Mouse (Mus musculus): ENCODE data around the gene Tmem208. TPM values are rescaled to one million over a fixed set of nuclear protein-coding genes. Genes with fewer than 3 reads are reported as not detected.

The Tmem208 gene
- total RNA-seq, 2 experiments from 2014 or later, result 64.6 to 175 TPM

DNA sequence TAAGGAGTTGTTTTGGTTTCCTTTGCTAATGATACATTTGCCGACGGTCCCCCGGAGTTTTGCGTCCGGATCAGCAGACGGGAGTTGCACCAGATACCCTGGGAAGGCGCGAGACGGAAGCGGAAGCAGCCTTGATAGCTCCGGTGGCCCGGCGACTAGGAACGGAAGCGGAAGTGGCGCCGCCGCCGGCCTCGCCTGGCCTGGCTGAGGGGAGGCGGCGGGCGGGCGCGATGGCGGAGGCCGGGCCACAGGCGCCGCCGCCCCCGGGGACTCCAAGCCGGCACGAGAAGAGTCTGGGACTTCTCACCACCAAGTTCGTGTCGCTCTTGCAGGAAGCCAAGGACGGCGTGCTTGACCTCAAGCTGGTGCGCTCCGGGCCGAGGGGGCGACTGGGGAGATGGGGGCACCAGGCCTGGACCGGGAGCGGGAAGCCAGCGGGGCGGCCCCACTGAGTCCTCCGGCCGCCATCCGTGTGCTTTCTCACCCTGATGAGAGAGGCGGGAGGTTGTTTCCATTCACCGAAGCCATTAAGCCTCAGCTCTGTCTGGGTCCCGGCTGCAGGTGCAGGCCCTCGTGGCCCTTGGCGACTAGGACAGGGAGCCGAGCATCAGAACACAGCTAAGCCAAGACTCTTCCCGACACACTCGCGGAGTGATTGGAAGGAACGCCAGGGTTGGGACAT, 28.5 kb upstream of the Tmem208 start, which contains the start of gene E2f4:
Gene E2f4 (plus strand): TSS at position 153 of the 682 bp plus-strand sequence.
- peak; percentile 79 for ATAC-seq (replicated peaks; ENCODE audit: low FRiP score, low TSS enrichment, poor library complexity, severe bottlenecking)

DNA sequence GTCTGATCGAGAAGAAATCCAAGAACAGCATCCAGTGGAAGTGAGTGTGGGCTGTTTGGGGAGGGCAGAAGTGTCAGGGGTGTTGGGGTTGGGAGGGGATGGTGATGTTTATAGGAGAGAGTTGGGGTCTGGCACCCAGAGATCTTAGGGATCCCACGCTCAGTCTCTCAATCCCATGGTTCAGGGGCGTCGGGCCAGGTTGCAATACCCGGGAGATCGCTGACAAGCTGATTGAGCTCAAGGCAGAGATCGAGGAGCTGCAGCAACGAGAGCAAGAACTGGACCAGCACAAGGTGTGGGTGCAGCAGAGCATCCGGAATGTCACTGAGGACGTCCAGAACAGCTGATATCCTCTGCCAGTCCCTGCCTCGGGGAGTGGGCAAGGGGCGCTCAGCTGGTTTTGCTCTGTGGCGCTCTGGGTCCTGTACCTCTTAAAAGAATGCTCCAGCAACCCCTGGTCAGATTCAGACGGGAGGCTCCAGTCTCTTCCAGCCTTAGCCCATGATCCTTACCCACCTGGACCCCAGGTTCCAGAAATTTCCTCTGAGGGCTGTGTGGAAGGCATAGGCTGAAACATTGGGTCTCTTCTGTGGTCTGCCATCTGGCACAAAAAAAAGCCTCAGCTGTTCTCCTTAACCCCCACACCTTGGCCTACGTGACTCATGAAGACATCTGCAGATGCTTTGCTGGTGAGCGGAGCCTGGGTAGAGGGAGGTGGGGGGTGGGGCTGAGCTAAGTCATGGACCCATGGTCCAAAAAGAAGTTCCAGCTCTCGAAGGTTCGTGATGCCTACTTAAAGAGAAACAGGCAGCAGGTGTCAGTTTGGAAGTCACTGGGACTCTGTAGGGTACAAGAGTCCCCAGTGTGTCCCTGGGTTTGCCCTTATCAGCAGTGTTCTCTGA, 27.6 kb upstream of the Tmem208 start:
- ATAC-seq (replicated peaks; ENCODE audit: low FRiP score, low TSS enrichment, poor library complexity, severe bottlenecking), result peak; percentile 13; the same call in 1 of the 2 replicates

DNA sequence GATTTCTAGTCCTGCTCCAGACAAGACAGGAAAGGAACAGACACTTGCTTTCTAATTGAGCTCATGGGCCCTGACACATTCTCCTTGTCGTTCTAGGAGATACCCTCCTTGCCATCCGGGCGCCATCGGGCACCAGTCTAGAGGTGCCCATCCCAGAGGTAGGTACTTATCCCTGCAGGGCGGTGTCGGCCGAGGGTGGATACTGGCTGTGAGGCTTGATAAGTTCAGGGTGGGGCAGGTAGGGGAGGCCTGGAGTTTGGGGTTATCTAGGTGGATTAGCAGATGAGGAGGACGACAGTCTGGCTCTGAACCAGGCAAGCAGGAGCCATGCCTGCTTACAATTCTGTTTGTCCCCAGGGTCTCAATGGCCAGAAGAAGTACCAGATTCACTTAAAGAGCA, 26.2 kb upstream of the Tmem208 start:
- peak; percentile 74 for ATAC-seq (replicated peaks; ENCODE audit: low FRiP score, low TSS enrichment, poor library complexity, severe bottlenecking)

DNA sequence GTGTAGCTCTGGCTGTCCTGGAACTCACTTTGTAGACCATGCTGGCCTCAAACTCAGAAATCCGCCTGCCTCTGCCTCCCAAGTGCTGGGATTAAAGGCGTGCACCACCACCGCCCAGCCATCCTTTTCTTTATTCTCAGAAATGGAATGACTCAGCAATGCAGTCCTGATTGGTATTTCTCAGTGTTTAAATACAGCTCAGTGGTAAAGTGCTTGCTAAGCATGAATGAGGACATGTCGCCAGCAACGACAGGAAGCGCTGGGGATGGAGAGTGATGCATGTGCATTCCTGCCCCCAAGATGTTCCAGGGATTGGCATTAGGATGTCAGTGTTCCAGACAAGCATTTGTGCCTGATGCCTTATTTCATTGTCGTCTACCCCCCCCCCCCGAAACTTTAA, 22.8 kb upstream of the Tmem208 start:
- ATAC-seq (replicated peaks; ENCODE audit: low FRiP score, low TSS enrichment, poor library complexity, severe bottlenecking), result no peak

- ATAC-seq (replicated peaks; ENCODE audit: low FRiP score, low TSS enrichment, poor library complexity, severe bottlenecking), result no peak
These were observed 22.3 kb upstream of the Tmem208 start for GRCm38 (mm10) chr8:105303874-105304273.

DNA sequence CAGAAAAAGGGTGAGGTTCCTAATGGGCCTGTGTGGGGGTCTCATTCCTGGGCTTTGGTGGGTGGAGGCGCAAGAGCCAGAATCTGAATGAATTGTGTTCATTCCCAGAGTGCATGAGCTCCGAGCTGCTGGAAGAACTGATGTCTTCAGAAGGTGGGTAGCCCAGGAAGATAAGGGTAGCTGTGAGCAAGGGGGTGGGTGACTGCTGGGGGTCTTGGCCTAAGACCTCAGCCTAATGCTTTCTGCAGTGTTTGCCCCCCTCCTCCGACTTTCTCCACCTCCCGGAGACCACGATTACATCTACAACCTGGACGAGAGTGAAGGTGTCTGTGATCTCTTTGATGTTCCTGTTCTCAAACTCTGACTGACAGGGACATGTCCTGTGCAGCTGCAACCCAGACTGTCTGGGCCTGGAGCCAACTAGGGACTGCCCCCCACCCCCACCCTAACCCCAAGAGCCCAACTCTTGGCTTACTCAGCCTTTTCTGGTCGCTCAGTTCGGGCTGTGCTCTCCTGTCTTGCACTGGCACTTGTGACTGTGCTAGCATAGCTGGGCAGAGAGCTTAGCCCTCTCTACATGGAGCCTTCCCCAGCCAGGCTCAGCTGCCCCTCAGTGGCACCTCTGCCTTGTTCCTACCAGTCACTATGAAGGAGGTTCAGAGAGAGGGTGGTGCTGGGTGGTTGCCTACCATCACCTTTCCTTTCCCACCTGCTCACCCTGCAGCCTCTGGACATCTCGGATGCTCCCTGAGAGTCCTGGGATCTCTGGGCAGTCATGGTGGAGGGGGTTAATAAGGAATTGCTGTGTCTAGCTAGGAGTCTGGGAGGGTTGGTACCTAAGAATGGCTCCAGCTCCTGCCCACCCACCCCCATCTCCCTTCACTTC, 21.6 kb upstream of the Tmem208 start:
- ATAC-seq (replicated peaks; ENCODE audit: low FRiP score, low TSS enrichment, poor library complexity, severe bottlenecking), result peak; percentile 25

DNA sequence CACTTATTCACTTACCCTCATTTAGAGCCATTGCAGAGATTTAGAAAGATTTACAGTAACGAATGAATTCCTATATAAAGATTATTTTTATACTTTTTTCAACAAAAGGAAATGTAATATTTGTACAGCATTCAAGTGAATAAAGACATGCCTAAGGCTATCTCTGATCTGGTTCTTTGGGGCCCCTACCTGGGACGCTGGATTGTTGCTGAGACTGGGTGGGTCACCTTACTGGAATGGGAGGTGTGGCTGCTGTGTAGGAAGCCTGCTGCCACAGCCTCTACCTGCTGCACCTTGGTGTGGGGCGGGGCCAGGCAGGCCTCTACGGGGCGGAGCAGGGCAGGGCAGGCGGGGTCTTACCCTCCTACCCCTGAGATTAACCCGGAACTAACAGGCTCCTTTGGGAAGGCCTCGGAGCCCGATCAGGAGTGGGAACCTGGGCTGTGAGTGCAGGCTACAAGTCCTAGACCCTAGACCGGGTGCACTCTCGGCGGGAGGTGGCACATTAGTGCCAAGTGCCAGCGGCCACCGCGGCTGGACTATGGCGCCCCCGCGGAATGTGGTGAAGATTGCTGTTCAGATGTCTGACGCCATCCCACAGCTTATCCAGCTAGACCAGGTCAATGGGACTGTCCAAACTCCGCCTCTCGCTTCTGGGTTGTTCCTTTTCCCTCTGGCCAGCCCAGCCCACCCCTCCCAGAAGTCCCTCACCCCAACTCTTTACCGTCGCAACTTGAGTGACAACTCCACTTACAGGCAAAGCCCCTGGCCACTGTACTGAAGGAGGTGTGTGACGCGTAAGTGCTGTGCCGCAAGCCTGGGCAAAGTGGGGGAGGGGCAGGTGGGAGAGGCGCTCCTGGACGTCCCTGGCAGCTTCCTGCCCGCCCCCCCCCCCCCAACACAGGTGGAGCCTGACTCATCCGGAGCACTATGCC, 20.7 kb upstream of the Tmem208 start, which contains the start of gene Elmo3:
Gene Elmo3 (plus strand): TSS at position 391 of the 935 bp plus-strand sequence.
- ATAC-seq (replicated peaks; ENCODE audit: low FRiP score, low TSS enrichment, poor library complexity, severe bottlenecking), result peak; percentile 44

DNA sequence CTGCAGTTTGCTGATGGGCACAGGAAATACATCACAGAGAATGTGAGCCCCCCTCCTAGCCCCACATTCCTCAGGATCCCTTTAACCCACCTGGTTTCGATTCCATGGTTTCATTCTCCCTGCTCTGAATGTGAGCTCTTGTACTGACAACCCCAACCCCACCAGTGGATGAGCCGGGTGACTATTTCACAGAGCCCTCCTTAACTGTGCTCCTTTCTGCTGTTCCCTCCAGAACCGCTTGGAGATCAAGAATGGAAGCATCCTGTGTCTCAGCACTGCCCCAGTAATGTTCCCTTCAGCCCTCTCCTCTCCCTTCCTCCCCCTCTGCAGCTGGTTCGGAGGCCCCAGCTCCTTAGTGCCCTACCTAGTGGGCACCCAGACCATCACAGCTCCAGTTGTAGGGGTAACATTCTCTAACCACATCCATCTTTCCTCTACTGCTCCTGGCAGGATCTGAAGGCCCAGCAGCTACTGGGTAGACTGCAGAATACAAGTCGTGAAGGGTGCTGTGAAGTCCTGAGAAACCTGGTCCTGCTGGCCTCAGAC, 19.9 kb upstream of the Tmem208 start:
- no peak for ATAC-seq (replicated peaks; ENCODE audit: low FRiP score, low TSS enrichment, poor library complexity, severe bottlenecking)

GRCm38 (mm10) chr8:105307670-105308069, 18.5 kb upstream of the Tmem208 start:
- no peak for ATAC-seq (replicated peaks; ENCODE audit: low FRiP score, low TSS enrichment, poor library complexity, severe bottlenecking)

DNA sequence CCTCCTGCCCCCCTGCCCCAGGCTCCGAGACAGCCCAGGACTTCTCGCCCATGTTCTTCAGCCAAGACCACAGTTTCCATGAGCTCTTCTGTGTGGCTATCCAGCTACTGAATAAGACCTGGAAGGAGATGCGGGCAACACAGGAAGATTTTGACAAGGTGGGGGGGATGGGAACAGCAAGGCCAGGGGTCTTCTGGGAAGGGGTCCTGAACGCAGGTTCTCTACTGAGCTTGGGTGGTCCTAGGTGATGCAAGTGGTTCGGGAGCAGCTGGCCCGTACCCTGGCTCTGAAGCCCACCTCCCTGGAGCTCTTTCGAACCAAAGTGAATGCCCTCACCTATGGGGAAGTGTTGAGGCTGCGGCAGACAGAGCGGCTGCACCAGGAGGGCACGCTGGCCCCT, 17.7 kb upstream of the Tmem208 start:
- ATAC-seq (replicated peaks; ENCODE audit: low FRiP score, low TSS enrichment, poor library complexity, severe bottlenecking), result no peak

DNA sequence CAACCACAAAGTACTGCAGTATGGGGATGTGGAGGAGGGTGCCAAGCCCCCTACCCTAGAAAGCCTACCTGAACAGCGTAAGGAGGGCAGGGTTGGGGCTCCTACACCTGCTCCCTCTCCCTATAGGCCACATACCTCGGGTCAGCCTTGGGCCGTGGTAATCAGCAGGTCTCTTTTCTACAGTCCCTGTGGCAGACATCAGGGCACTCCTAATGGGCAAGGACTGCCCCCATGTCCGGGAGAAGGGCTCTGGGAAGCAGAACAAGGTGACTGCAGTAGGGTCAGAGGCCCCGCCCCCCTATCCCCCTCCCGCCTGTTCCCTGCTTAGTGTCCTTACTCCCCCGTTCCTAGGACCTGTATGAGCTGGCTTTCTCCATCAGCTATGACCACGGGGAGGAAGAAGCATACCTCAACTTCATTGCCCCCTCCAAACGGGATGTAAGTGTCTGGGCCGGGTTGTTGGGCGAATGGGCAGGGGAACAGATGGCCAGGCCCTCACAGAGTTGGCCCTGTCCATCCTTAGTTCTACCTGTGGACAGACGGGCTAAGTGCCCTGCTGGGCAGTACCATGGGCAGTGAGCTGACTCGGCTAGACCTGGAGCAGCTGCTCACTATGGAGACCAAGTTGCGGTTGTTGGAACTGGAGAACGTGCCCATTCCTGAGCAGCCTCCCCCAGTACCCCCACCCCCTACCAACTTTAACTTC, 16.9 kb upstream of the Tmem208 start:
- ATAC-seq (replicated peaks; ENCODE audit: low FRiP score, low TSS enrichment, poor library complexity, severe bottlenecking), result no peak

GRCm38 (mm10) chr8:105310118-105310517, 16.0 kb upstream of the Tmem208 start:
- ATAC-seq (replicated peaks; ENCODE audit: low FRiP score, low TSS enrichment, poor library complexity, severe bottlenecking), result no peak

DNA sequence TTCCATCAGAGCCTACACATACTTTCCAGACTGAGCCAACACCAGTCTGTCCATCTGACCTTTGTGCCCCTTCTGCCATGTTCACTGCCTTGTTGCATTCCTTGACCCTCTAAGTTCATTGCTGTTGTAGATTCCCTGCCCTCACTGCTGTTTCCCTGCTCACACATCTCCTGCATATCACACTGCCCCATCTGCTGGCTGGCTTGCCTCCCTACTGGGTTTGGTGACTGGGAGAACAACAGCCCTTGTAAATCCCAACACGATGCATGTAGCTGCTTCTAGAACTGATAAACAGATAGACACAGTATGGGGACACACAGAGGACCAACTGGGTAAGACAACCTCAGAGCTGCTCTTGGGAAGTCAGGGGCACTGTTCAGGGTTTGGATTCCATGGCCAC, 14.4 kb upstream of the Tmem208 start:
- ATAC-seq (replicated peaks; ENCODE audit: low FRiP score, low TSS enrichment, poor library complexity, severe bottlenecking), result peak; percentile 69

- peak; percentile 77 for ATAC-seq (replicated peaks; ENCODE audit: low FRiP score, low TSS enrichment, poor library complexity, severe bottlenecking)
These were observed 13.2 kb upstream of the Tmem208 start for GRCm38 (mm10) chr8:105312891-105313481.

DNA sequence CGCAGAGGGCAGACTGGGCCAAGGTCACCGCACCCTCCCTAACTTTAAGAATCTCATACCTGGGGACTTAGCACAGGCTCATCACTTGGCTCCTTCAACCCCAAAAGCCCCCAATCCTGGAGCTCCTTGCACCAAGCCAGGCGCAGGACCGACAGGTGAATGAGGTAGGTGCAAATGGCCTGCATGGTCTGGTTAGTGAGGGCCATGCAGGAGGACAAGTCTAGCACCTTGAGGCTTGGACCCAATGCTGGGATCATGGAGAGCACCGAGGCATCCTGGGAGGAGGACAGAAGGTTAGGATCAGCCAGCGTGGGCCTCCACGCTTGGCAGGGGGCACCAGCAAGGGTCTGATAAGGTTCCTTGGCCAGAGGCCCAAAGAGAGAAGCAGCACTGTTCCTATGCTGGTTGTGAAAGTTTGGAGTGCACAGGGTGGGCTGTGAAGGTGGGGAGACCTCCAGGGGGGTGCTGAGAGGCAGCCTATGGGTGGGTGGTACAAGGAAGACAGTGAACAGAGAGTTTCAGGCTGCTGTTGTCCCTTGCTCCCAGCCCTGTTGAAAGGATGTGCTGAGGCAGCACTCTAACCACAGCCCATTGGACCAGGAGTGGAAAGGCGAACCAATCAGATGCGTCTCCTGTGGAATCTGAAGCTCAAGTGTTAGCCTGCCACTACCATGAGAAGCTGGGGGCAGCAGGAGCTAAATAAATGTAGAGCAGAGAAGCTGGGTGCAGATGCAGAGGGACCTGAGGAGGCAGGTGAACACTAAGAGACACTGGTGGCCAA, 12.3 kb upstream of the Tmem208 start:
- peak; percentile 15; the same call in 1 of the 2 replicates for ATAC-seq (replicated peaks; ENCODE audit: low FRiP score, low TSS enrichment, poor library complexity, severe bottlenecking)

- ATAC-seq (replicated peaks; ENCODE audit: low FRiP score, low TSS enrichment, poor library complexity, severe bottlenecking), result no peak
These were observed 10.9 kb upstream of the Tmem208 start for GRCm38 (mm10) chr8:105315073-105315769.

Data from megakaryocyte-erythroid progenitor cell, adult 5-6 weeks (primary cell).